Mouse (Mus musculus) naive thymus-derived CD4-positive, alpha-beta T cell, adult 2 months (primary cell): ENCODE data around the gene Clasp2.
A peak's percentile ranks its signal among the peaks of the same experiment; 100 is the strongest.
"Not testable (repeated sequence)": the region's sequence is repeated elsewhere in the genome, so short reads cannot be mapped to it uniquely, and the experiment has no call there.

Experiments
- DNase-seq: peaks from one replicate; pipeline ENCODE4 v3.0.0-alpha.2; 2011; ENCODE audit warnings: low read depth

The Clasp2 gene

DNA sequence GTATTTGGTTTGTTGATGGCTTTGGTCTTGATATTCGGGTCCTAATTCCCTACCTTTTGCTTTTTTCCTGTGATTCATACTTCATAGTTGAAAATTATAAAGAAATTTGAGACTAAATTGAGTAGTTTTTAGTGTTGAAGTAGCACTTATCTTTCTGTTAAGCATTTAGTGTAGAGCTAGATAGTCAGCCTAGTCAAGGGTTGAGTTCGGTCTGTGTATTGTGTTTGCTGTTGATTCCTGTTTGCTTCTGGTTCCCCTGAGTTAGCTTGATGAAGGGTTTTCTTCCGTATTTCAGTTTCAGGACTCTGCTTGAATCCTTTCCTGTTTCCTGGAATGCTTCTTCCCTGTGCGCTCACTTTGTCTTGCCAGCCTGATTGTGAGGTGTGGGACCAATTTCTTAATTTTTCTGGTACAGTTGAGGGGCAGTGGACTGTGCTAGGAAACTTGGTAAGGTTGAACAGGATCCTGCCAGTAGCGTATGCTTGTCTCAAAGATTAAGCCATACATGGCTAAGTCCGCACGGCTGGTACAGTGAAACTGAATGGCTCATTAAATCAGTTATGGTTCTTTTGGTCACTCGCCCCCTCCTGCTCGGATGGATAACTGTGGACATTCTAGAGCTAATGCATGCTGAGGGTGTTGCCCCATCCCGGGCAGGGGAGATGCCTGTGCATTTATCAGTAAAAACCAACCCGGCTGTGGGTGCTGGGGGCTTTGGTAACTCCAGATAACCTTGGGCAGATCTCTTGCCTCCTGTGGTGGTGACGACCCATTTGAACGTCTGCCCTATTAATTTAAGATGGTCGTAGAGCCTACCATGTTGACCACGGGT is 14.8 kb downstream of the Clasp2 start:
- DNase-seq: no peak

- no peak for DNase-seq
Measured at GRCm38 (mm10) chr9:113758472-113758871, 17.2 kb downstream of the Clasp2 start.

GRCm38 (mm10) chr9:113759684-113760083 is 18.4 kb downstream of the Clasp2 start:
- DNase-seq: no peak

DNA sequence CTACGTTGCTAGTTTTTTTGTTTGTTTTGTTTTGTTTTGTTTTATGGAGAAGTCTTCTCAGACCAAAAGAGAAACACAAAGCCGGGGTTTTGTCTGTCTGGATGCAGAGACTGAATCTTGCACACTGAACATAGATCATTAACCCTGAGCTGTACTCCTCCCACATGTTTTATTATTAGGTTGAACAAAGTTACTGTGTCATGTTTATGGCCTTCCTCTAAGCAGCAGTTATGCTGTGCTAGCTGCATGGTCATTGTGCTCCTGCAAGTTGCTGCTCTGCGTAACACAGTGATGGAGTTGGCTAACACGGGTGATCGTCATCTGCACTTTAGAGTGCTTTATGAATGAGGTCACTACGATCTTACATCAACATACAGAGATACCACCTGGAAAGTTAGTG is 21.1 kb downstream of the Clasp2 start:
- DNase-seq: no peak

DNA sequence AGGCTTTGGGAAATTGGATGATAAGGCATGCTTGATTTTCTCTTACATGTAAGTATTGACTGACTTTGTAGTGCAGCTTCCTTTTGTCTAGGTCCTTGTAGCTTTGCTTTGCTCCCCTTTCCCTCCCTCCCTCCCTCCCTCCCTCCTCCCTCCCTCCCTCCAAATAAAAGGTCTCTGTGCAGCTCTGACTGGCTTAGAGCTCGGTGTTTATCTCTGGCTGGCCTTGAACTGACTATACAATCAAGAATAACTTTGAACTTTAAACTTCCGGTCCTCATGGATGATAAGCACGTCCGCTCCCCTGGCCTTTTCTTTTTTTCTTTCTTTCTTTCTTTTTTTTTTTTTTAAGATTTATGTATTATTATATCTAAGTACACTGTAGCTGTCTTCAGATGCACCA is 21.9 kb downstream of the Clasp2 start:
- no peak for DNase-seq

- no peak for DNase-seq
Measured at GRCm38 (mm10) chr9:113770640-113771039, 29.4 kb downstream of the Clasp2 start.

- DNase-seq: no peak
Measured at GRCm38 (mm10) chr9:113780863-113781262, 39.6 kb downstream of the Clasp2 start.

GRCm38 (mm10) chr9:113782362-113783005 is 41.2 kb downstream of the Clasp2 start:
- no peak for DNase-seq

GRCm38 (mm10) chr9:113783674-113784073 is 42.4 kb downstream of the Clasp2 start:
- no peak for DNase-seq

GRCm38 (mm10) chr9:113789283-113789682 is 48.0 kb downstream of the Clasp2 start:
- not testable (repeated sequence) for DNase-seq

GRCm38 (mm10) chr9:113792651-113793512 is 51.6 kb downstream of the Clasp2 start:
- peak; percentile 87 for DNase-seq

DNA sequence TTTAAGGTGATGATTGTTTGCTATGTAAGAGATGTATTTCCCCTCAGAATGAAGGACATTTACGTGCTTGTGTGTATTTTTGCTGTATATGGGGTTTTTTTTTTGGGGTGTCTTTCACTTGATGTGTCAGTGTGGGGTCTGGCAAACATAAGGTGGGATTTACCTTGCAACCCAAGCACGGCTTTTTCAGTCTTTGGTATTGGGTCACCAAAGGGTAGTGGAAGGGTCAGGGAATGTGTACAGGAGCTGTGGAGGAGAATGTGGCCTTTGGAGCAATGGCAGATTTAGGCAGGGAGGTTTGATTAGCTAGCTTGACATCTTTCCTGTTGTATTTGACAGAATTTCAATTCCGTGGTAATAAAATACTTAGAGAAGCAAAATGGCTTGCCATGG is 52.2 kb downstream of the Clasp2 start:
- DNase-seq: no peak

- DNase-seq: no peak
Measured at GRCm38 (mm10) chr9:113793966-113794365, 52.7 kb downstream of the Clasp2 start.

GRCm38 (mm10) chr9:113797206-113797605 is 55.9 kb downstream of the Clasp2 start:
- DNase-seq: no peak

- DNase-seq: no peak
Measured at GRCm38 (mm10) chr9:113800671-113801070, 59.4 kb downstream of the Clasp2 start.

DNA sequence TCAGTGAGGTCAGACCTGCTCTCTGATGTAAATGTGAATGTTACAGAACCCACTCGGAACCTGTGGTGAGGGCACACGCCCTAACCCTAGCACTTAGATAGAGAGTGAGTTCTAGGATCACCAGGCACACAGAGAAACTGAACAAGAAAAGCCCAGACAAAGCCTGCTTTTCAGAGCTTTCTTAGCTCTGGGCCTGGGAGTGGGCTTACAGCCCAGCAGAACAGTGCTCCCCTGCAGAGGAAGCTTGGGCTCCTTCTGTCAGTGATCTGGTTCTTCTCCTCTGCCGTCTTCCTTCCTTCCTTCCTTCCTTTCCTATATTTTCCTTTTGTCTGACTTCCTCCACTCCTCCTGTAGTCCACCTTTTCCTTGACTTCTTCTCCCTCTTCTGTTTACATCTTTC is 61.5 kb downstream of the Clasp2 start:
- DNase-seq: no peak

DNA sequence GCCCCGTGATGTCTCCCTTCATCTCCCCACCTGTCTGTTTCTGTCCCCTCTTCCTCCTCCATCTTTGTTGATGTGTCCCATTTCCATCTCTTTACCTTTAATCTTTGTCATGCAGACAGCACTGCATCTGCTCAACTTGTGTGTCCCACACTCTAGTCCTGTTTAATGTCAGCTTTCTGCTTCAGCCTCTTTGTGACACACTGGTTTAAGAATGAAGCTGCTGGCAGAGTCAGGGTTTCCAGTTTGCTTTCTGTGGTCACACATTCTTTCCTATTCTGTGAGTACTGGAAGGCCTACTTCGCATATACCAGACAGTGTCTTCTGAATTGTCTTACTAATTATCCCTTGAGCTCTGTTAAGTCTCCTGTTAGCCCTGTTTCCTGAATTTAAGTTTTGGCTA is 62.5 kb downstream of the Clasp2 start:
- no peak for DNase-seq

DNA sequence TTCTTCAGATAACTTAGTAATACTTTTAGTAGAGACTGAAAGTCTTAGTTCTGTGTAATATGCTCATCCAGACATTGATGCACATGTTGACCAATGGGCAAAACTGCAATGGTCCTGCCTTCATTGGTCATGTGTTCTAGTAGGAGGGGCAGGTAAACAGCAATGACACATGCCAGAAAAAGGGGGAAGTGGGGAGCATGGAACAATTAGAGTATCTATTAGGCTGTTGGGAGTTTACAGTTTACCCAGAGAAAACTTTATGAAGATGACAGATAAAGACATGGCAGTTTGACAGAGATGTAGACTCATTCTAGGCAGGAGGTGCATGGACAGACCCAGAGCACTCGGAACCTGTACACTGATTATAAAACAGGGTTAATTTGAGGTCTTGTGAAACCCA is 64.1 kb downstream of the Clasp2 start:
- no peak for DNase-seq

DNA sequence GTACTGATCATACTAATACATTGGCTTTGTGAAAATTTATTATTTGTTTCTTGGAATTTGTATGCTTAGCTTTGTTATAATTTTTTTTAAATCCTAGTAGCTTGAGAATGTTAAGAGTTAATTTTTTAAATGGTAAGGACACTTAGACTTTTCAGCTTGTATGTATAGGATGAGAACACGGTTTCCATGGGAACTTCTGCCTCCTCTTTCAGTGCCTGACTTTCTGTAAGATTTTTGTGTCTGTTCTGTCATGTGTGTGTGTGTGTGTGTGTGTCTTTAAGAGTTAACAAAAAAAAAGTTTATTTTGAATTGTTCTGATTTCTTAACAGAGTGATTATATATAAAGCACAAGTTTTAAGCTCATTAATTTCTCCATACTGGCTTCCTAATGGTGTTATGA is 70.1 kb downstream of the Clasp2 start:
- no peak for DNase-seq

DNA sequence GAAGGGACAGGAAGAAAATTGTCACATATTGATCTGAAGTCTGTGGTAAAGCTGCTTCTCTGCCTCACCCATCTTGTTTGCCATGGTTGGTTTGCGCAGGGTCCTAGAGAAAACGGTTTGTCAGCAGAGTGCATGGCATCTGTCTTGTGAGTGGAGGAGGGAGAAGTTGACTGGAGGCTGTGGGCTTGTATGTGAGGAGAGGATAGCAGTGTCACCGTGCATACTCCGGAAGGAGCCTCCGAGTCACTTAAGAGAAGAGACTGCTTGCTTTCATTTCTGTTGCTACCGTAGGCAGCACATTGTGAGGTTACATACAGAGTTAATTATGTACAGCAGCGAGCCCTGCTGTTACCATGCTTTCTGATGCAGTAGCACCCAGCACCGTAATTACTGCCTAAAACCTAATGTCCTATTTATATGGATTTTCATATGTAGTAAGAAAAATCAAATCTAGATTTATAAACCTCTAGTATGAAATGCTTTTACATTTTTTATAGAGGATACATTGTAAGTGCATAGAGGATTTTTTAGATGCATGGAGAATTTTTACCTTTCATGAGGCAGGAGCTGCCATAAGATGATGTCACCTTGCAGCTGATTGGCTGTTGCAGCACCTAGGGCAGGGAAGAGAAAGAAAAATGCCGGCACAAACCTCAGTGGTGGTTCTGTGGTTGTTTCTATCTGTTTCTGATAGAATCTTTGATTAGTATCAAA is 70.8 kb downstream of the Clasp2 start:
- DNase-seq: peak; percentile 80

- DNase-seq: no peak
Measured at GRCm38 (mm10) chr9:113812671-113813001, 71.4 kb downstream of the Clasp2 start.

DNA sequence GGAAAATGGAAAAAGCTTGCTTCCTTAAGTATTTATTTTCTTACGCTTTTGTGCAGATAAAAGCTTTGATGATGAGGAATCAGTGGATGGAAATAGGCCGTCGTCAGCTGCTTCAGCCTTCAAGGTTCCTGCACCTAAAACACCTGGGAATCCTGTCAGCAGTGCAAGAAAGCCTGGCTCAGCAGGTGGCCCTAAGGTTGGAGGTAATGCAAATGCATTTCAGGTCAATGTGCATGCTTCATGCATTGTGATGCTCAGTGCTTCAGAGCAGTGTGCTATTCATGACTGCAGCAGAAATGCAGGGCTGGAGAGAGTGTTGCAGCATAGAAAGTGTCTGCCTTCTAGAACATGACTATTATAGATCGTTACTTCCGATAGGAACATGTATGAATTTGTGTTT is 71.8 kb downstream of the Clasp2 start:
- no peak for DNase-seq
